Comparison of ENCODE assay signal across 10 mouse cellular contexts in the genomic region with DNA sequence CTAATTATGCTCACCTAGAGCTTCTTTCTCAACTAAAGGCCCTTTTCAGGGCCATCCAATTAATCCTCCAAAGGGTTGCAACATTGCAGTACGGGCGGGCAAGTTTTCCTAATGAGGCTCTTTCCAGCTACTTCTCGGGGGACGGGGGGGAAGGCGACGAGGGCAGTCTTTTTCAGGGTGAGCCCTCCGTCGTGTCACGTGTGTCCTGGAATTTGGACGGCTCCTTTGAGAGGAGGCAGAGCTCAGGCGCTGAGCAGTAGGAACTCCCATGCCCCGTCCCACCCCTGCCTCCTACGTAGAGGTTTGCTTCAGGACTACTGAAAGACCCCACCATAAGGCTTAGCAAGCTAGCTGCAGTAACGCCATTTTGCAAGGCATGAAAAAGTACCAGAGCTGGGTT. TPM values are rescaled to one million over a fixed set of nuclear protein-coding genes. Genes with fewer than 3 reads are reported as not detected.
DNase-seq lines count a peak whose midpoint lies in the region; ATAC-seq and TF ChIP-seq lines count a peak whose summit lies in the region.
"Not testable (repeated sequence)": the region's sequence is repeated elsewhere in the genome, so short reads cannot be mapped to it uniquely, and the experiment has no call there.
"Had no signal": no experiment of that assay in that cellular context is flagged by ENCODE, and none has a peak within 500 bp of the region (broad histone marks: within the 10 kb centered on the region; RNA-seq: fewer than 3 reads in every experiment).

No protein-coding gene starts in this region.

- H3K4me3 ChIP-seq in brown adipose tissue, adult 24 weeks (ENCODE audit: insufficient read depth, low read depth, low read length) = peak overlapping the region; percentile 10; the same call in 1 of the 2 replicates
- peak overlapping the region; percentile 24 for H3K4me3 ChIP-seq in forebrain, embryonic 12.5 days (replicated peaks)
- H3K4me3 ChIP-seq in heart, embryonic 15.5 days = 0 out of 2 replicates have a peak overlapping the region, but pooled peaks have one; percentile 24
- H3K4me3 ChIP-seq in intestine, embryonic 16.5 days (ENCODE audit: low read length) = not testable (repeated sequence)
- H3K4me3 ChIP-seq in liver, embryonic 12.5 days = peak overlapping the region; percentile 28
- peak overlapping the region; percentile 40 for H3K4me3 ChIP-seq in midbrain, embryonic 10.5 days
- peak overlapping the region; percentile 29 for H3K4me3 ChIP-seq in olfactory bulb, adult 2 months (ENCODE audit: insufficient read depth, low read depth, low read length)

- not testable (repeated sequence) for H3K27me3 ChIP-seq in forebrain, embryonic 12.5 days; heart, embryonic 15.5 days; intestine, embryonic 16.5 days (replicated peaks; ENCODE audit: control insufficient read depth, insufficient read depth, low read length); liver, embryonic 12.5 days (replicated peaks); midbrain, embryonic 10.5 days (ENCODE audit: low read depth, poor library complexity, severe bottlenecking)

- peak overlapping the region; percentile 43 for H3K4me2 ChIP-seq in forebrain, embryonic 12.5 days
- peak overlapping the region; percentile 48 for H3K4me2 ChIP-seq in heart, embryonic 15.5 days
- H3K4me2 ChIP-seq in intestine, embryonic 16.5 days (ENCODE audit: low read depth, low read length) = not testable (repeated sequence)
- H3K4me2 ChIP-seq in liver, embryonic 12.5 days = peak overlapping the region; percentile 51

- H3K4me1 ChIP-seq in brown adipose tissue, adult 24 weeks (ENCODE audit: control insufficient read depth, insufficient read depth, insufficient read length, low read length); forebrain, embryonic 12.5 days; heart, embryonic 15.5 days (replicated peaks); intestine, embryonic 16.5 days (ENCODE audit: control insufficient read depth, insufficient read depth, low read length); liver, embryonic 12.5 days; midbrain, embryonic 10.5 days; olfactory bulb, adult 2 months (ENCODE audit: control insufficient read depth, insufficient read depth, low read length): not testable (repeated sequence)

- TF ChIP-seq CTCF in olfactory bulb, adult 2 months (IDR thresholded peaks at IDR 0.05; ENCODE audit: insufficient read depth, low read depth, low read length) = not testable (repeated sequence)

- 0% methylated on average over 14 of the region's 14 CpGs for WGBS in forebrain, embryonic 12.5 days
- WGBS in heart, embryonic 15.5 days = 0% methylated on average over 14 of the region's 14 CpGs
- WGBS in intestine, embryonic 16.5 days = 0% methylated on average over 14 of the region's 14 CpGs
- under 1% methylated on average over 14 of the region's 14 CpGs for whole genome bisulfite sequencing in liver, embryonic 12.5 days (ENCODE audit: insufficient replicate concordance)
- WGBS in midbrain, embryonic 10.5 days = under 1% methylated on average over 14 of the region's 14 CpGs
- under 1% methylated on average over 12 of the region's 14 CpGs for WGBS in olfactory bulb, adult 2 months

- H3K36me3 ChIP-seq in forebrain, embryonic 12.5 days (replicated peaks); heart, embryonic 15.5 days; intestine, embryonic 16.5 days (ENCODE audit: control insufficient read depth, insufficient read depth, low read length); liver, embryonic 12.5 days; midbrain, embryonic 10.5 days: not testable (repeated sequence)

- not testable (repeated sequence) for TF ChIP-seq POLR2A in olfactory bulb, adult 2 months (IDR thresholded peaks at IDR 0.05; ENCODE audit: insufficient read depth, low read depth, low read length)

- H3K9me3 ChIP-seq in forebrain, embryonic 12.5 days; heart, embryonic 15.5 days (replicated peaks); intestine, embryonic 16.5 days (ENCODE audit: control insufficient read depth, low read length); liver, embryonic 12.5 days (replicated peaks); midbrain, embryonic 10.5 days (replicated peaks): not testable (repeated sequence)

- not testable (repeated sequence) for H3K9ac ChIP-seq in forebrain, embryonic 12.5 days; heart, embryonic 15.5 days; intestine, embryonic 16.5 days (ENCODE audit: low read depth, low read length)
- H3K9ac ChIP-seq in liver, embryonic 12.5 days = peak overlapping the region; percentile 59

- not testable (repeated sequence) for H3K27ac ChIP-seq in brown adipose tissue, adult 24 weeks (replicated peaks; ENCODE audit: low read depth, low read length); intestine, embryonic 16.5 days (ENCODE audit: low read length); olfactory bulb, adult 2 months (ENCODE audit: insufficient read depth, low read depth, low read length)
- H3K27ac ChIP-seq in forebrain, embryonic 12.5 days = peak overlapping the region; percentile 53; the same call in 1 of the 2 replicates
- peak overlapping the region; percentile 37; the same call in 1 of the 2 replicates for H3K27ac ChIP-seq in heart, embryonic 15.5 days
- H3K27ac ChIP-seq in liver, embryonic 12.5 days = peak overlapping the region; percentile 88
- H3K27ac ChIP-seq in midbrain, embryonic 10.5 days (replicated peaks) = peak overlapping the region; percentile 71

- not testable (repeated sequence) for DNase-seq in midbrain, embryonic 10.5 days (ENCODE audit: low spot score)

- peak; percentile 66 for ATAC-seq in forebrain, embryonic 12.5 days (ENCODE audit: low FRiP score)
- ATAC-seq in heart, embryonic 15.5 days (replicated peaks; ENCODE audit: insufficient number of reproducible peaks, insufficient read depth, low FRiP score, low read depth) = peak; percentile 27; the same call in 1 of the 2 replicates
- ATAC-seq in intestine, embryonic 16.5 days = peak; percentile 60
- ATAC-seq in liver, embryonic 12.5 days = peak; percentile 65

RNA-seq across cellular contexts. Expression of gene Hist1h4m, which starts 0.5 kb away (rescaled TPM):
- polyA plus RNA-seq in brown adipose tissue, adult 24 weeks (2012; ENCODE audit: insufficient read depth, insufficient read length, missing spikeins) = 2.8 TPM in 1 of 2 replicates, not detected in the other
- not detected in 2 replicates for polyA plus RNA-seq in forebrain, embryonic 12.5 days (2016; fragmentation: Nextera tagmentation; extraction: Ambion mirVana)
- not detected in 2 replicates for polyA plus RNA-seq in heart, embryonic 15.5 days (2015; fragmentation: Nextera tagmentation; extraction: Ambion mirVana)
- polyA plus RNA-seq in intestine, embryonic 16.5 days (2015; fragmentation: Nextera tagmentation; extraction: Ambion mirVana) = 1.0 TPM in 1 of 2 replicates, not detected in the other
- not detected in 2 replicates for polyA plus RNA-seq in liver, embryonic 12.5 days (2016; fragmentation: Nextera tagmentation; extraction: Ambion mirVana)
- polyA plus RNA-seq in midbrain, embryonic 10.5 days (2016; fragmentation: Nextera tagmentation; extraction: Ambion mirVana) = not detected in 2 replicates
- not detected in 2 replicates for polyA plus RNA-seq in olfactory bulb, adult 2 months (2012; ENCODE audit: insufficient read depth, insufficient read length, low replicate concordance, missing spikeins)
- polyA plus RNA-seq: frontal cortex, adult 2 months; heart, adult 2 months; kidney, adult 2 months had no signal

RNA-seq across cellular contexts. Expression of gene Hist1h2ao, which starts 1.8 kb away (rescaled TPM):
- polyA plus RNA-seq in brown adipose tissue, adult 24 weeks (2012; ENCODE audit: insufficient read depth, insufficient read length, missing spikeins) = not detected in 2 replicates
- not detected in 2 replicates for polyA plus RNA-seq in forebrain, embryonic 12.5 days (2016; fragmentation: Nextera tagmentation; extraction: Ambion mirVana)
- 3.5 TPM in 1 of 2 replicates, not detected in the other for polyA plus RNA-seq in heart, embryonic 15.5 days (2015; fragmentation: Nextera tagmentation; extraction: Ambion mirVana)
- not detected in 2 replicates for polyA plus RNA-seq in intestine, embryonic 16.5 days (2015; fragmentation: Nextera tagmentation; extraction: Ambion mirVana)
- not detected in 2 replicates for polyA plus RNA-seq in liver, embryonic 12.5 days (2016; fragmentation: Nextera tagmentation; extraction: Ambion mirVana)
- 1.6 TPM in 1 of 2 replicates, not detected in the other for polyA plus RNA-seq in midbrain, embryonic 10.5 days (2016; fragmentation: Nextera tagmentation; extraction: Ambion mirVana)
- polyA plus RNA-seq in olfactory bulb, adult 2 months (2012; ENCODE audit: insufficient read depth, insufficient read length, low replicate concordance, missing spikeins) = not detected in 2 replicates
- polyA plus RNA-seq: frontal cortex, adult 2 months; heart, adult 2 months; kidney, adult 2 months had no signal

RNA-seq across cellular contexts. Expression of gene Hist1h2bq, which starts 2.1 kb away (rescaled TPM):
- 1.3 TPM in 1 of 2 replicates, not detected in the other for polyA plus RNA-seq in brown adipose tissue, adult 24 weeks (2012; ENCODE audit: insufficient read depth, insufficient read length, missing spikeins)
- 23.9 and 32.5 TPM in 2 replicates for polyA plus RNA-seq in forebrain, embryonic 12.5 days (2016; fragmentation: Nextera tagmentation; extraction: Ambion mirVana)
- 7.2 and 7.3 TPM in 2 replicates for polyA plus RNA-seq in heart, embryonic 15.5 days (2015; fragmentation: Nextera tagmentation; extraction: Ambion mirVana)
- polyA plus RNA-seq in intestine, embryonic 16.5 days (2015; fragmentation: Nextera tagmentation; extraction: Ambion mirVana) = 13.4 and 17.9 TPM in 2 replicates
- 24.4 and 26.2 TPM in 2 replicates for polyA plus RNA-seq in liver, embryonic 12.5 days (2016; fragmentation: Nextera tagmentation; extraction: Ambion mirVana)
- polyA plus RNA-seq in midbrain, embryonic 10.5 days (2016; fragmentation: Nextera tagmentation; extraction: Ambion mirVana) = 15.4 and 17.4 TPM in 2 replicates
- not detected in 2 replicates for polyA plus RNA-seq in olfactory bulb, adult 2 months (2012; ENCODE audit: insufficient read depth, insufficient read length, low replicate concordance, missing spikeins)

RNA-seq across cellular contexts. Expression of gene Hist1h4n, which starts 19.9 kb away (rescaled TPM):
- not detected in 2 replicates for polyA plus RNA-seq in brown adipose tissue, adult 24 weeks (2012; ENCODE audit: insufficient read depth, insufficient read length, missing spikeins)
- polyA plus RNA-seq in forebrain, embryonic 12.5 days (2016; fragmentation: Nextera tagmentation; extraction: Ambion mirVana) = 12.5 and 13.8 TPM in 2 replicates
- polyA plus RNA-seq in heart, embryonic 15.5 days (2015; fragmentation: Nextera tagmentation; extraction: Ambion mirVana) = 6.2 and 11.6 TPM in 2 replicates
- polyA plus RNA-seq in intestine, embryonic 16.5 days (2015; fragmentation: Nextera tagmentation; extraction: Ambion mirVana) = 5.7 and 9.6 TPM in 2 replicates
- 20.8 and 25.3 TPM in 2 replicates for polyA plus RNA-seq in liver, embryonic 12.5 days (2016; fragmentation: Nextera tagmentation; extraction: Ambion mirVana)
- polyA plus RNA-seq in midbrain, embryonic 10.5 days (2016; fragmentation: Nextera tagmentation; extraction: Ambion mirVana) = 7.7 and 10.8 TPM in 2 replicates
- not detected in 2 replicates for polyA plus RNA-seq in olfactory bulb, adult 2 months (2012; ENCODE audit: insufficient read depth, insufficient read length, low replicate concordance, missing spikeins)

RNA-seq across cellular contexts. Expression of gene Hist1h2ap, which starts 21.2 kb away (rescaled TPM):
- not detected in 2 replicates for polyA plus RNA-seq in brown adipose tissue, adult 24 weeks (2012; ENCODE audit: insufficient read depth, insufficient read length, missing spikeins)
- 6,142 and 6,230 TPM in 2 replicates for polyA plus RNA-seq in forebrain, embryonic 12.5 days (2016; fragmentation: Nextera tagmentation; extraction: Ambion mirVana)
- polyA plus RNA-seq in heart, embryonic 15.5 days (2015; fragmentation: Nextera tagmentation; extraction: Ambion mirVana) = 1,372 and 1,424 TPM in 2 replicates
- 2,307 and 2,693 TPM in 2 replicates for polyA plus RNA-seq in intestine, embryonic 16.5 days (2015; fragmentation: Nextera tagmentation; extraction: Ambion mirVana)
- polyA plus RNA-seq in liver, embryonic 12.5 days (2016; fragmentation: Nextera tagmentation; extraction: Ambion mirVana) = 5,867 and 6,049 TPM in 2 replicates
- polyA plus RNA-seq in midbrain, embryonic 10.5 days (2016; fragmentation: Nextera tagmentation; extraction: Ambion mirVana) = 5,863 and 6,710 TPM in 2 replicates
- not detected in 2 replicates for polyA plus RNA-seq in olfactory bulb, adult 2 months (2012; ENCODE audit: insufficient read depth, insufficient read length, low replicate concordance, missing spikeins)
